Mouse (Mus musculus) liver, postnatal 0 days (tissue): ENCODE data around the gene Atp6v1fnb. TPM values are rescaled to one million over a fixed set of nuclear protein-coding genes. Genes with fewer than 3 reads are reported as not detected.
A peak's percentile ranks its signal among the peaks of the same experiment; 100 is the strongest.

Experiments used
- ATAC-seq: fragments of 200-750 bp; cut with Nextera tagmentation; 2 replicates; pipeline ENCODE4 v1.8.0; 2017; ENCODE audit warnings: mild to moderate bottlenecking, moderate library complexity
- DNase-seq: peaks from one replicate; pipeline ENCODE4 v3.0.0-alpha.2; 2016
- H3K27ac ChIP-seq: fragments of 300-500 bp; sonication (generic); 2 replicates; pipeline ENCODE4 v1.5.1; 2014; ENCODE audit warnings: antibody characterized with exemption, moderate library complexity, mild to moderate bottlenecking, low read depth
- H3K27me3 ChIP-seq: fragments of 300-500 bp; sonication (generic); 2 replicates; pipeline ENCODE4 v1.6.1; 2014; ENCODE audit warnings: low read length, control low read depth, mixed read lengths; ENCODE audit not compliant: insufficient read depth
- H3K36me3 ChIP-seq: fragments of 300-500 bp; sonication (generic); replicated peaks from 2 replicates; pipeline ENCODE4 v1.6.1; 2014; ENCODE audit warnings: mild to moderate bottlenecking, control low read depth, low read length, moderate library complexity, mixed read lengths; ENCODE audit not compliant: insufficient read depth
- H3K4me1 ChIP-seq: fragments of 300-500 bp; sonication (generic); 2 replicates; pipeline ENCODE4 v1.6.1; 2014; ENCODE audit warnings: antibody characterized with exemption, mild to moderate bottlenecking, control low read depth; ENCODE audit not compliant: insufficient read depth
- H3K4me2 ChIP-seq: fragments of 300-500 bp; sonication (generic); 2 replicates; pipeline ENCODE4 v1.6.1; 2014; ENCODE audit warnings: low read depth, mild to moderate bottlenecking, low read length, moderate library complexity, mixed read lengths
- H3K4me3 ChIP-seq: fragments of 300-500 bp; sonication (generic); 2 replicates; pipeline ENCODE4 v1.5.1; 2014; ENCODE audit warnings: low read depth, low read length
- H3K9ac ChIP-seq: fragments of 300-500 bp; sonication (generic); replicated peaks from 2 replicates; pipeline ENCODE4 v1.6.1; 2014; ENCODE audit warnings: mild to moderate bottlenecking, moderate library complexity
- H3K9me3 ChIP-seq: fragments of 300-500 bp; sonication (generic); 2 replicates; pipeline ENCODE4 v1.6.1; 2016; ENCODE audit warnings: mild to moderate bottlenecking, control low read depth, low read length, mixed read lengths
- CTCF ChIP-seq: sonication (generic); IDR thresholded peaks from 2 replicates; pipeline ENCODE4 v1.5.1; 2016; ENCODE audit warnings: antibody characterized with exemption, low read depth
- EP300 ChIP-seq: IDR thresholded peaks from 2 replicates; pipeline ENCODE4 v1.6.1; 2016; ENCODE audit warnings: antibody characterized with exemption, low read depth, mild to moderate bottlenecking
- WGBS: fragments of 180-500 bp; shearing (Covaris S2); extraction: QIAGEN DNeasy Blood & Tissue Kit; methylation state at CpG from one replicate; pipeline ENCODE4 v1.1.7; 2014; ENCODE audit not compliant: insufficient replicate concordance; 5-methylcytosine and 5-hydroxymethylcytosine counted together
- polyA plus RNA-seq: library from polyadenylated mRNA; unstranded; fragments of >200 nt; fragmentation: Nextera tagmentation; extraction: Ambion mirVana; gene quantifications from 2 replicates; pipeline ENCODE4 v1.2.1, GENCODE M21; 2015

Atp6v1fnb gene
- polyA plus RNA-seq, 1 experiment from 2014 or later = not detected

DNA sequence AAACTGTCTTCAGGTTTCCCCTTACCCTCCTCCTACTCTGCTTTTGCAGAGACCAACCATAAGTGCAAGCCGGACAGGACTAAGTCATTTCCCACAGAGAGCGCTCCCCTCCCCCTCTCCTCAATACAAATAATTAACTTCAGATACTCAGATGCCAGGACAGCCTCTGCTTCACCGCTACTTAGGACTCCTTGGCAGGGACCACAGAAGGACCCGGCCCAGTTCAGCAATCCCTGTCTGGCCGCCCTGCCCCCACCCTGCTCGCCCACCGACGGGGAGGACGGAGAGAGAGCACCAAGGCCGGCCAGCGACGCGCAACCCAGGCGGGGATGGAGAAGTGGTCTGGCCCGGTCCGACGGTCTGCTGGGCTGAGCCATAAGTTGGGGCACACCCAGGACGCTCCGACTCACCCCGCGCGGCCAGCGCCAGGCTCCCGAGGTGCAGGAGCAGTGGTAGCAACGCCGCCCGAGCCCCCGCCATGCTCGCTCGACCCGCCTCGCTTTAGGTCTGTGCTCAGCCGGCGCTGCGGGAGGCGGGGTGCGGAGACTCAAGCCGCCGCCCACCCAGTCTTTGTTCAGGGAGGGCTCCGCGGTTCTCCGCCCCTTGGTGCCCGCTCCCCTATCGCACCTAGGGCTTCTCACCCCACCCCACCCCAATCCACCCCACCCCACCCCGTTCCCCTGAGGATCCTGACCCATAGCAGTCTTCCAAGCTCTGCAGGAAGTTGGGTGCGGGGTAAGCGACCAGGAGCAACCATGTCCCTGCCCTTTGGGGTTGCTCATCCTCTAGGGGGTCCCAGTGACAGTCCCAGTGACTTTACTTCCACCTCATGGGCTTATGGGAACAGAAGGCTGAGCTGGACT, 36.4 kb downstream of the Atp6v1fnb start, which contains the start of gene Kcp:
Gene Kcp (minus strand): TSS at position 506 of the 863 bp plus-strand sequence.
- no peaks in the 10 kb centered on the region for H3K9me3 ChIP-seq
- peaks cover 8% of the 10 kb centered on the region for H3K4me1 ChIP-seq
- peak within 1 kb of the TSS; percentile 45 for H3K4me3 ChIP-seq
- peak within 1 kb of the TSS; percentile 76 for H3K4me2 ChIP-seq
- no peak for DNase-seq
- H3K9ac ChIP-seq = peak within 1 kb of the TSS; percentile 47
- H3K36me3 ChIP-seq = no peaks in the 10 kb centered on the region
- peaks cover 27% of the 10 kb centered on the region for H3K27me3 ChIP-seq
- TF ChIP-seq EP300 (no peak), CTCF (no peak)
- WGBS = 3% methylated on average over 37 of the region's 47 CpGs
- 0 out of 2 replicates have a peak, but pooled peaks have one; percentile 23 for ATAC-seq
- no peak within 1 kb of the TSS for H3K27ac ChIP-seq

DNA sequence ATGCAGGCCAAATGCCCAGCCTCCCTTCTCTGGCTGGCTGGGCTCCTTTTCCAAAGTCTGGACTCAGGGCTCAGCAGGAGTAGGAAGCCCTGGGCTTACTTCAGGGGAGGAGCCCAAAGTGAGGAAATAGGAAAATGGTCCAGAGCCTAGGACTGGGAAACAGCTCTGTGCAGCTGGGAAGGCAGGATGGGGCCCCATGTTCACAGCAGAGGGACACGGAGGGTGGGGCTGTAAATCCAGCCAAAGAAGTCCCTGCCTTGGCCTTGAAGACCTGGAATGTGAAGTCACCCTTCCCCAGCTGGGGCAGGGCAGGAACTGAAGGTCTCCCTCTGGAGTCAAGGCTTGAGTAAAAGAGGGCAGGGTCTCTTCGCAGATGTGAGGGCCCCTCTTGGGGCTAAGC, 37.8 kb downstream of the Atp6v1fnb start:
- 58% methylated on average over 2 of the region's 2 CpGs for WGBS
- ATAC-seq (no peak), DNase-seq (no peak)
- no peak overlapping the region for H3K27ac ChIP-seq
- no peaks in the 10 kb centered on the region for H3K36me3 ChIP-seq
- H3K4me1 ChIP-seq = peaks cover 15% of the 10 kb centered on the region
- TF ChIP-seq CTCF (no peak), EP300 (no peak)
- H3K4me2 ChIP-seq = no peak overlapping the region
- H3K9ac ChIP-seq = no peak overlapping the region
- no peaks in the 10 kb centered on the region for H3K9me3 ChIP-seq
- peaks cover 27% of the 10 kb centered on the region for H3K27me3 ChIP-seq
- no peak overlapping the region for H3K4me3 ChIP-seq

DNA sequence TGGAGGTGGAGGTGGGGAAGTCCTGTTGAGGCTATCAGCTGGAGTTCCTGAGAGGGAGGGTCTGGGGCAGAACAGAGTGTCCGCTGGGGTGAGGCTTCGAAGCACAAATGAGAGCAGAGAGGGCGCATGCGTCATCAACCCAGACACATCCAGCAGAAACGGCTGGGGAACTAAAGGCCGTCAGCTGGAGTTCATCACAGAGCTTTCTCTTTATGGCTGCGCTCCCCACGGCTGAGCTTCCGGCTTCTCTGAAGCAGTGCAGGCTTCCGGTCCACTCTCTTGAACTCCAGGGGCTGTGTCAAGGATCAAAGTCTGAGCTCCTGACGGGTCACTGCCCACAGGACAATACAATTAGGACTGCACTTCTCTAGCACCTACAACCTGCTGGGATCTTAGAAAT, 42.0 kb downstream of the Atp6v1fnb start:
- no peak for TF ChIP-seq EP300
- no peak for TF ChIP-seq CTCF
- WGBS = 0% methylated on average over 11 of the region's 11 CpGs
- H3K27me3 ChIP-seq = peaks cover 3% of the 10 kb centered on the region
- no peaks in the 10 kb centered on the region for H3K9me3 ChIP-seq
- H3K4me2 ChIP-seq = peak overlapping the region; percentile 60
- H3K27ac ChIP-seq = peak overlapping the region; percentile 83
- ATAC-seq (peak; percentile 91), DNase-seq (peak; percentile 68)
- H3K4me1 ChIP-seq = peaks cover 11% of the 10 kb centered on the region; the same call in 1 of the 2 replicates
- no peak overlapping the region for H3K9ac ChIP-seq
- H3K4me3 ChIP-seq = peak overlapping the region; percentile 9; the same call in 1 of the 2 replicates
- no peaks in the 10 kb centered on the region for H3K36me3 ChIP-seq

DNA sequence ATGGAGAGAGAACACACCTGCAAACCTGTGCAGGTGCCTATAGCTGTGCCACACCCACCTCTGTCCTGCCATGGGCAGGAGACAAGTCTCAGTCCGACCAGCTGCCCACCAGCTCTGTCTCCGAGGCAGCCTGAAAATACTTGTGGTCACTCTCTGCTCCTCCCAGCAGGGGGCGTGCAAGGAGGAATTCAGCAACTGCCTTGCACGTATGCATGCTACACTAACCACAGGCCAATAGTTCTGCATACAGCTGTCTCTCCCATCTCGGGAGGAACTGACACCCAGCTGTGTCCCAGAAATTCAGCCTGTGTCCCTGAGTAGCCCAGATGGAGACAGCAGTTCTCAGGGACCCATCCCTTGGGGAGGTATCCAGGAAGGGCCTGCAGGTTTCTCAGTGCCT, 45.9 kb downstream of the Atp6v1fnb start:
- 2% methylated on average over 5 of the region's 5 CpGs for WGBS
- Histone ChIP-seq H3K27ac (no peak overlapping the region), H3K4me3 (no peak overlapping the region), H3K4me1 (peaks cover 11% of the 10 kb centered on the region; the same call in 1 of the 2 replicates), H3K27me3 (no peaks in the 10 kb centered on the region), H3K9me3 (no peaks in the 10 kb centered on the region), H3K36me3 (no peaks in the 10 kb centered on the region), H3K9ac (no peak overlapping the region), H3K4me2 (no peak overlapping the region)
- ATAC-seq (peak; percentile 37; the same call in 1 of the 2 replicates), DNase-seq (peak; percentile 82)
- peak; percentile 91 for TF ChIP-seq CTCF
- no peak for TF ChIP-seq EP300

DNA sequence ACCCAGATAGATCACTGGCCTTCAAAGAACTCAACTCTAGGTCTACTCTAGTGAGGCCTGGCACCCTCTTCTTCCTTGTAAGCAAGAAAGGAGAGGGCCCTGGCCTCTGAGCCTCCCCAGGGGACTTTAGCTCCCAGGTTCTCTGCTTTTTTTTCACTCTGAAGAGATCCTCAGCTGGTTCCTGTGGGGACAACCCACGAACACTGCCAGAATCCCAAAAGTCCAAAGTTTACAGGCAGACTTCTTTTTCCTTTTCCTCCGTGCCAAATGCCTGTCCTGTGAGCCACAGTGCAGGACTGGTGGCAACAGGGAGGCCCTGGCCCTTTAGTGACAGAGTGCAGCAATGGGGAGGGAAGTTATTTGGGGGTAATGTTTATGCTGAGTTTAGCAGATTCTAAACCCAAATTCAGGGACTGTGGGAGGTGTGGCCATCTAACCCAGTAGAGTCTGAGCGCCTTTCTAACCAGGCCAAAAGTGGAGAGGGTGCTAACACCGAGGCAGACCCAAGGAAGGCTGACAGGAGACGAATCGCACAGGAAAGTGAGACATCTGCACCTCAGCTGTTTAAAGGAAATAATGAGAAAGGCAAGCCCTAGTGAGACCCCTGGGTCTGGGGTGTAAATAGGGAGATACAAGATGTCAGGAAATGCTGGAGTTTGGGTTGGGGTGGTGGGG, 51.5 kb downstream of the Atp6v1fnb start:
- TF ChIP-seq CTCF = no peak
- Histone ChIP-seq H3K9me3 (no peaks in the 10 kb centered on the region), H3K27ac (peak overlapping the region; percentile 76), H3K4me2 (no peak overlapping the region), H3K4me3 (no peak overlapping the region), H3K4me1 (peaks cover 21% of the 10 kb centered on the region), H3K9ac (no peak overlapping the region), H3K27me3 (peaks cover 21% of the 10 kb centered on the region), H3K36me3 (no peaks in the 10 kb centered on the region)
- 44% methylated on average over 6 of the region's 6 CpGs for WGBS
- no peak for DNase-seq
- no peak for ATAC-seq

Other genes with a start within 250 kb of the Atp6v1fnb start
- gene Hilpda, start 198.9 kb upstream of the Atp6v1fnb start, polyA plus RNA-seq = 24.1 and 29.0 TPM in 2 replicates
- 0.11 and 0.28 TPM in 2 replicates for gene Fam71f2, start 191.8 kb upstream of the Atp6v1fnb start, polyA plus RNA-seq
- not detected in 2 replicates for gene Fam71f1, start 152.3 kb upstream of the Atp6v1fnb start, polyA plus RNA-seq
- 55.7 and 63.8 TPM in 2 replicates for gene Calu, start 123.4 kb upstream of the Atp6v1fnb start, polyA plus RNA-seq
- gene Opn1sw, start 83.0 kb upstream of the Atp6v1fnb start, polyA plus RNA-seq = 0.06 and 0.12 TPM in 2 replicates
- 0.09 and 0.22 TPM in 2 replicates for gene Ccdc136, start 75.1 kb upstream of the Atp6v1fnb start, polyA plus RNA-seq
- 0.07 and 0.24 TPM in 2 replicates for gene Flnc, start 38.2 kb upstream of the Atp6v1fnb start, polyA plus RNA-seq
- gene Atp6v1f, start 3.7 kb upstream of the Atp6v1fnb start, polyA plus RNA-seq = 165 and 170 TPM in 2 replicates
- 2.2 and 2.3 TPM in 2 replicates for gene Kcp, start 36.5 kb downstream of the Atp6v1fnb start, polyA plus RNA-seq
- gene Irf5, start 55.2 kb downstream of the Atp6v1fnb start, polyA plus RNA-seq = 11.8 and 12.0 TPM in 2 replicates
- gene Tnpo3, start 138.4 kb downstream of the Atp6v1fnb start, polyA plus RNA-seq = 18.2 and 20.4 TPM in 2 replicates
- gene Tspan33, start 222.8 kb downstream of the Atp6v1fnb start, polyA plus RNA-seq = 84.8 and 87.5 TPM in 2 replicates